Mouse (Mus musculus) spleen, adult 18-20 months (tissue): ENCODE measurements at regions not wholly inside any gene's neighbourhood (a gene's known extent, or its start where the extent isn't known, plus 50 kb on each side); places are given as distances from the start of the nearest gene placed in this dataset.

ENCODE experiments used
- DNase-seq, 2 experiments: peaks; one replicate each; pipeline ENCODE4 v3.0.0; 2022; ENCODE audit warnings: mixed read lengths in 2 of 2

DNA sequence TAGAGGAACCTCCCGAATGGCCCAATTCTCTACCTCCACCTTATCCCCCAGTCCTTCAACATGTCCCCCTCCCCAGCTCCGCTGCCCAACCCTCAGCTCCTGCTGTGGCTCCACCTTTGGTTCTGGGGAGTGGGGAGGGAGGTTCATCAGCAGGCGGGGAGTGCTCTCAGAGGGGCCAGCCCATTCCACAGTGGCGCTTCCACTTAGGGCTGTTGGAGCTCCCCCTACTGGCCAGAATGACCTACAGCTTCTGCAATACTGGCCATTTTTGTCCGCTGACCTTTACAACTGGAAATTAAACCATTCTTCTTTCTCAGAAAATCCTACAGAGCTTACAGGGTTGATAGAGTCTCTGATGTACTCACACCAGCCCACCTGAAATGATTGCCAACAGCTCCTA lies 508.0 kb upstream of the Klhl4 start:
- peak in 1 of 2 experiments; percentile 15 for DNase-seq

DNA sequence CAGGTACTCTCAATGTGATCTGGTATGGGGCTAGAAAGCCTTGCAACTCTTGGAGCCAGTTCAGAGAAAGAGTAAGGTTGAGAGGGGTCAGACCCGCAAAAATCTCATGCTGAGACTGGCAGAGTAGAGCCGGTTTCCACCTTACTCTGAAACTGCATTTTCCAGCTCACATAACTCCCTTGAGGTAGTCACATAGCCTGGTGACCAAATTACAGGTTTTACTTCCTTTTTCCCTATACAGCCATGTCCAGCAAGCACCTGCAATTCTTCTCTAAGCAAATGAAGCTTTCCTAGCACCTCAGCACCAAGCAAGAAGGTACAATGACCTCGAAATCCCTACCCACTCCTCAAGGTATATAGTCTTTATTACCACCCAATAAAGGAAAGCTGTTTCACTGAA lies 481.0 kb upstream of the Klhl4 start:
- no peak for DNase-seq

DNA sequence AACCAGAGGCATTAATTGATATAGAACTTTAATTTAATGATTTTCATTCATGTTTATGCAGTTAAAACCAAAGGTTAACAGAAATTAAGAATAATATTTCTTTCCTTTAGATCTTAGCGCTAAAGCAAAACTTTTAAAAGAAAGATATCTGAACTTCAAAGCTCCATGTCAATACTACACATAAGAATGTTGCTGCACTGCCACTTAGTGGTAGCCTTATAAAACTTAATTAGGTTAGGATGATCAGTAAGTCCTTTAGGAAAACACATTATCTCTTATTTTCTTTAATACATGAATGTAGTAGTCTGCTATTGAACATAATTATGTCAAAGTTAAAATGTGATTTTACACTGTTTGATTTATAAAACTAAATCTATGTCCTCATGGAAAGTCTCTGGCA lies 432.9 kb upstream of the Klhl4 start:
- no peak for DNase-seq
